Mouse (Mus musculus): Measurements from ENCODE around the gene Camkmt. TPM values are rescaled to one million over a fixed set of nuclear protein-coding genes. Genes with fewer than 3 reads are reported as not detected.

Gene Camkmt
- 2.9 TPM in 1 of 2 replicates, not detected in the other for total RNA-seq (2015; ENCODE audit: low replicate concordance)
- total RNA-seq (2017; ENCODE audit: low replicate concordance), result 5.0 and 6.2 TPM in 2 replicates

DNA sequence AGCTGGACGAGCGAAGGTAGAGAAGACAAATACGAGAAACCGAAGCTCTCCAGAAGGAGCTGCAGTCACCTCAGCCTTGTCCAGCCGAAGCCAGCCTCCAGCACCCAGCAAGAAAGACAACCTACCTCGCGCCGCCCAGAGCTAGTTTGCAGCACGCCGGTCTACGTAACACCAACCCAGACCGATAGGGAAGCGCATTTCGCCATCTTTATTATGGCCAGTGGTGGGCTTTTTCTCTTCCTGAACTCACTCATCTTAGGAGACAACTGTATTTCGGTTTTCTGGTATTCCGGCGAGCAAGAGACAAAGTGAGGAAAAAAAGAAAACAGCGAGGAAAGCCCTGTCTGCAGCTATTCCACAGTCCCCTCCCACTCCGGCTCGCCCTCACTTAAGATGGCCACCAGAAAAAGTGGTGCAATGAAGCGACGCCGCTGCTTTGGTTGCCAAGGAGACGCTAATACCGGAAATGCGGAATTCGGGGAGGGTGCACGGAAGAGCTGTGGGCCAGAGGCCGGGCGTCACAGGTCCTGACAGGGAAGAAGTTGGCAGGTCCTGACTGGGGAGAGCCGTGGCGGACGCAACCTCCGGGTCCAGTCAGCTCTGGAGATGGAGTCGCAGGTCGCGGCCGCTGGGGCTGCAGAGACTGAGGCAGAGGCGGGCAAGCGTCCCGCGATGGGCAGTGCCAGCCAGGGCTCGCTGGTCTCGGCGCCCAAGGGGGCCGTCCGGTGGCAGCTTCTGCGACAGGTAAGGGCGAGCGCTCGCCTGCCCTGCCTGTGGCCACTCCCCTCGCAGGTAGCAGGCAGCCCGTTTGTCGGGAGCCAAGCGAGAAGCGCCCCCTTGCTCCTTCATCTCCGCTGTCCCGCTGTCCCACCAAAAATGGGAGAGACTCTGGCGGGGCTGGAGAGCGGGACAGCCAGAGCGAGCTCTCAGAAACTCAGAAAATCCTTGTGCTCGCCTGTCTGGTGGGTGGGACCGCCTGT lies at the start of gene Camkmt, which contains the start of gene Prepl:
Gene Camkmt (plus strand): TSS at position 433 of the 980 bp plus-strand sequence.
Gene Prepl (minus strand): TSS at position 122 of the 980 bp plus-strand sequence.
- ATAC-seq (replicated peaks; ENCODE audit: low FRiP score, poor library complexity, severe bottlenecking), result peak; percentile 96

DNA sequence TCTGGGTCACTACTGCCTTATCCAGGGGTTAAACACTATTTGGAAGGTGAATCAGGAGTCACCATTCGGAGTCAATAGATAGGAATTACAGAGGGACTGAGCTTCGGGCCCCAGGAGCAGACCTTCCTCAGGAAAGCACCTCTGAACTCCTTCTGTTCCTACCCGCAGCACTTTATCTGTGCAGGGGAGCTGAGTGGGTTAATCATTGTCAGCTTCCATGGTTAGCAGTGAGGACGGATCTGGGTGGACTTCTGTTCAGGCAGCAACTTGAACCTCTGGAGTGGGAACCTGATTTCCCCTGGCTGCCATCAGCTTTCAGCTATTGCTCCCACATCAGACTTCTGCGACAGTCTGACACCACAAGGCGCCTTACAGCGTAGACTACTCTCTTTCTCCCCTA lies 49.4 kb upstream of the Camkmt start:
- no peak for ATAC-seq (replicated peaks; ENCODE audit: low FRiP score, poor library complexity, severe bottlenecking)

DNA sequence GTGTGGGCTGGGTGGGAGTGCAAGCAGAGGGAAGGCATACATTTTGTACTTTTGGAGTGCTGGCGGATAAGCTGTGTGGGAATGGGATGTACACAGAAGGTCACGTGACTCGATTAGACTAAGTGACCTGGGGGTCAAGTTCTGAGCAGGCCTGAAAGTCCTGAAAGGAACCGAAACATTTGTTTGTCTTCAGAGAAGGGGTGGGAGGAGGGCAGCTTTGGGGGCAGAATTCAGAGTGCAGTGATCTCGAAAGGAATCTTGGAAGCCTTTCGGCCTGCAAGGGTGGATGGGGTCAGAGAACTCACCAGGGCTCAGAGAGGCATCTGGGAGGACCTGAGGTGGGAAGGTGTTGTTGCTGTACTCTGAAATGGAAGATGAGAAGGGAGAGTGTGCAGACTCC lies 47.9 kb upstream of the Camkmt start:
- no peak for ATAC-seq (replicated peaks; ENCODE audit: low FRiP score, poor library complexity, severe bottlenecking)

DNA sequence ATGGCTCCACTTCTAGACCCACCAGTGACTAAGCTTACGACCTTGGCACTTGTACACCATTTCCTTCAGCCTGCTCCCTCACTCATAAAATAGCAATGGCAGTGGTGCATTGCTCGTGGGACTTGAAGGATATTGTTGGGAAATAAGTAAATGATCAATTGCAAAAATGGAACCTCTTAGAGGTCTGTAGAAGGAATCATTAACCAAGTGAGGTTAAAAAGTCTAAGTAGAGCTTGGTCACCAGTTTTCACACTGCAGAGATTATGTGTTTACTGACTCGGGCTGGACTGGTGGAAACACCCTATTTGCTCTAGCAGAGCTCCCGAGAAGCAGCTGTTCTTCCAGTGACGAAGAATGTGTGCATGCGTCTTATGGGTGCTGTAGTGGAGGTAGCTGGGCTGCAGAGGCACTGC lies 46.9 kb upstream of the Camkmt start:
- ATAC-seq (replicated peaks; ENCODE audit: low FRiP score, poor library complexity, severe bottlenecking), result no peak

DNA sequence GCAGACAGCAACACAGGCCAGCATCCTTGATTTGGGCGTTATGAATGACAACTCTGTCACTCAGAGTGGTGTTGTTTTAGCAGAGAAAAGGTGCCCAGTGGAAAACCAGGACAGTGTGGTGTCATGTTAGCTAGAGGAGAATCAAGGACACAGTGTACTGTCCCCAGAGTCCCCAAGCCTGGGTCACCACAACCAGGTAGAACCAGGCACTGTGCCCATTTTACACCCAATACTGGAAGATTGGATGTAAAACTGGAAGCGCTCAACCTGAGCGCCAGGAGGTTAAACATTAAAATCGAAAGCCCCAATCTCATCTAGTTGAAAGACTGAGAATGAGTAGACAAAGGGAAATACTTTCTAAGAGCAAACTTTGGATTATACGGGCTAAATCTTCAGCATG lies 45.9 kb upstream of the Camkmt start:
- ATAC-seq (replicated peaks; ENCODE audit: low FRiP score, poor library complexity, severe bottlenecking), result no peak

DNA sequence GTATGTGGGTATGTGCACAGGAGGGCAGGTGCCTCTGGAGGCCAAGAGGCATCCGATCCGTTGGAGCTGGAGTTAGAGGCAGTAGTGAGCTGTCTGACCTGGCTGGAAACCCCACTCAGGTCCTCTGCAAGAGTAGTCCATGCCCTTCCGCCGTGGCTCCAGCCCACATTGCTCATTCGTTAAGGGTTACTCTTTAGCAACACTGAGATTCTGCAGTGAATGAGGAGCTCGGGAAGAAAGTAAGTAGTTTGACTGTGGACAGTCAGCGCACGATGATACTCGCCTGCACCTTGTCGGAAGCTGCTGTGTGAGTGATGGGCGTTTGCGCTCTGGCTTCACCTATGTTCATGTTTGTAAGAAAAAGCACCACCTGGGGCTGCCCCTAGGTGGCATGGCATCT lies 45.2 kb upstream of the Camkmt start:
- no peak for ATAC-seq (replicated peaks; ENCODE audit: low FRiP score, poor library complexity, severe bottlenecking)

DNA sequence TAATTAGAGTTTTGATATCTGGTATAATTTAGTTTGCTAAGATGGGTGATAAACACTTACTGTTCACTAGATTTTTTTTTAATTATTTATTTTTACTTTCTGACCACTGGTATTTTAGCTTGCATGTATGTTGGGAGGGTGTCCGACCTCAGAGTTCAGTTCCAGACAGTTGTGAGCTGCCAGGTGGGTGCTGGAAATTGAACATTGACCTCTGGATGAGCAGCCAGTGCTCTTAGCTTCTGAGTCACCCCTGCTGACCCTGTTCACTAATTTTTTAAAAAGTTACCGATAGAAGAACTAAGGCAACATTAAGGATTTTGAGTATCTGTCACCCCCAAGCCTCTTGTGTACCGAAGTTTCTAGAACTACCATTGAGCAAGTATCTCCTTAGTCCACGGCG lies 42.0 kb upstream of the Camkmt start:
- ATAC-seq (replicated peaks; ENCODE audit: low FRiP score, poor library complexity, severe bottlenecking), result no peak

DNA sequence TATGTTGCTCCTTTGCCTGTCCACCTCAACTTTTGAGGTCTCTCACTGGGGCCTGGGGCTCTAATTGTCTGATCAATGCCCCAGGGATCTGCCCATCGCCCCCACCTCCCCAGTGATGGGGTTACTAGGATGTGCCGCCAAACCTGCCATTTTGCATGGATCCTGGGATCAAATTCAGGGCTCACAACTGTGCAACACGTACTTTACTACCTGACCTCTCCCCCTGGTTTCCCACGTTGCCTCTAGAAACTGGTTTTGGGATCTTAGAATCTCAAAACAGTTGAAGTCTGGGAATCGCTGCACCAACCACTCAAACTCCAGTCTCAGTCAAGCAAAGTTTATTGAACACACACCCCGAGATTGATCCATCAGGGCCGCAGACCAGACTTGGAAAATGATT lies 32.1 kb upstream of the Camkmt start:
- ATAC-seq (replicated peaks; ENCODE audit: low FRiP score, poor library complexity, severe bottlenecking), result no peak

DNA sequence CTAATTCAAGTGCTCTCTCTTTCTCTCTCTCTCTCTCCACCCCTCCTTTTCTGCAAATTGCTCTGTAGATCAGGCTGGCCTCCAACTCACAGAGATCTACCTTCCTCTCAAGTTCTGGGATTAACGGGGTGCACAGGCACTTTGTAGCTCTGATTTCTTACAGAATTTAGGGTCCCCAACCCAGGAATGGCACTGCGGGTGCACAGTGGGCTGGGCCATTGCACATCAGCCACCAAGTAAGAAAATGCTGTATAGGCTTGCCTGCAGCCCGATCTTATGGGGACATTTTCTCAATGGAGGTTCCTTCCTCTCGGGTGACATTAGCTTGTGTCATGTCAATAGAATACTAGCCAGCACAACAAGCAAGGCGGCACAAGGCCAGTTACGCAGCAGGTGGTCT lies 31.2 kb upstream of the Camkmt start:
- no peak for ATAC-seq (replicated peaks; ENCODE audit: low FRiP score, poor library complexity, severe bottlenecking)

DNA sequence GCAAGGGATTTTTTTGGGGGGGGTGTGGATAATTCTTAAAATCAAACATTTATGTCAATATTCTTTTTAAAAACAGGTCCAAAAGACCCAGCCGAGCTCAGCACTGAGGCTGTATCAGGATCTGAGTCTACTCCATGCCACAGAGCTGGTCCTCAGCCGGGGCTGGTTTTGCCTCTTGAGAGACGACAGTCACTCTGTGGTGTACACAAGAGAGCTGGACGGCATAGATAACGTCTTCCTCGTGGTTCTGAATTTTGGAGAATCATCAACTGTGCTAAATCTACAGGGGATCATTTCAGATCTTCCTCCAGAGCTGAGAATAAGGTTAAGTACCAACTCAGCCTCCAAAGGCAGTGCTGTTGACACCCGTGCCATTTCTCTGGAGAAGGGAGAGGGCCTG lies 26.8 kb upstream of the Camkmt start:
- no peak for ATAC-seq (replicated peaks; ENCODE audit: low FRiP score, poor library complexity, severe bottlenecking)

DNA sequence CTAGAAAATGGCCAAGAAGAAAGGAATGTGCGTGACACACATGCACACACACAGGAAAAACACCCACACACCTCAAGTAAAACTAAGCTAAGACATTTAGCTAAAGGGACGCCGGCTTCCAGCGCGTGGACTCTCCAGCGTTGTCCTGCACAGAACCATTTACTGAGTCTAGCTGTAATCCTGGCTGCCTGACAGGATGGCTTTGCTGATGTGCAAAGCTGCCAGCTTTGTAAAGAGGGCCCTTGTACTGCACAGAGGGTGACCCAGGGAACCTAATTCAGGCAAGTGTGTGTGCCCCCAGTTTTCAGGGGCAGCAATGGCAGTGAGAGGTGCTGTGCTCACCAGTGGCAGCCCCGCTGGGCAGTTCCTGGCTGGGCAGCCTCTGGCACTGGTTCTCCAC lies 23.0 kb upstream of the Camkmt start:
- no peak for ATAC-seq (replicated peaks; ENCODE audit: low FRiP score, poor library complexity, severe bottlenecking)

DNA sequence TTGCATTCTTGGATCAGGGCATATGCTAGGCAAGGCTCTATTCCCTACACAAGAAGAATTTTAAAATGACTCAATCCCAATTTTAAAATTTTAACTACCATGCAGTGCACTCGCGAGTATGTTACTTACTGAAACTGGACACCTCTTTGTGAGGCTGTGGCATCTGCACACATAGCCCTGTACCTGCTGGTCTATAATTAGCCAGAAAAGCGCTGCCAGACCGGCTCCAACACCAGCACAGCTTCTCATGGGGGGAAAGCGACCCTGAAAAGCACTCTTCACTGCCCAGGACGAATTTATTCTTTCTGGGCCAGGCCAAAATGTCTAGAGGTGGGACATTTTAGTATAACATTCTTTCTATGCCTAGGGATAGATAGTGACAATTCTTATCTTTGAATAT lies 19.7 kb upstream of the Camkmt start:
- ATAC-seq (replicated peaks; ENCODE audit: low FRiP score, poor library complexity, severe bottlenecking), result no peak

DNA sequence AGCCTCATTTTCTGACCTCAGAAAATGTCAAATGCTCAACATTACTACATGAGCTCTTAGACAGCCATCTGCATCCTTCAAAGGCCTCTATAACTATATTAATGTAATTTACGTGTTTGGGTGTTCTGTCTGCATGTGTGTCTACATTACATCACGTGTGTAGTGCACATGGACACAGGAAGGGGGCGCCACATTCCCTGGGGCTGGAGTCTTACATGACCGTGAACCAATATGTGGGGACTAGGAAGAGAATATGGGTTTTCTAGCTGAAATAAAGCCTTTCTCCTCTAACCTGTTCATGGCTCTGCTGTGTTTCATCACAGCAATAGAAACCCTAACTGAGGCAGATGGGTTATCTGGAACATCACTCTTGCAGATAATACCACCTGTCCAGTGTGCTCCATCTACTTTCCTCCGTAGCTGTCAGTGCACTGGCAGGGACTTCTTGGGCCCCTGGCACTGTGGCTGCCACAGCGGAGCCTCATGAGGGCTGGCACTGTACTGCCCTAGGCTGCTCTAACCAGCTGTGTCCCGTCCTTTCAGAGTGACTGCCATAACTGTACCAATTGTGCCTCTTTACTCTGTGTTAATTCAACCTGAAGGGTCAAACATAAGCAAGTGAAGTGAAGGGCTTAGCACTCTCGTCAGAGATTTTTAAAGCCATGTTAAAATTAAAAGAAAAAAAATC lies 19.1 kb upstream of the Camkmt start:
- ATAC-seq (replicated peaks; ENCODE audit: low FRiP score, poor library complexity, severe bottlenecking), result no peak

DNA sequence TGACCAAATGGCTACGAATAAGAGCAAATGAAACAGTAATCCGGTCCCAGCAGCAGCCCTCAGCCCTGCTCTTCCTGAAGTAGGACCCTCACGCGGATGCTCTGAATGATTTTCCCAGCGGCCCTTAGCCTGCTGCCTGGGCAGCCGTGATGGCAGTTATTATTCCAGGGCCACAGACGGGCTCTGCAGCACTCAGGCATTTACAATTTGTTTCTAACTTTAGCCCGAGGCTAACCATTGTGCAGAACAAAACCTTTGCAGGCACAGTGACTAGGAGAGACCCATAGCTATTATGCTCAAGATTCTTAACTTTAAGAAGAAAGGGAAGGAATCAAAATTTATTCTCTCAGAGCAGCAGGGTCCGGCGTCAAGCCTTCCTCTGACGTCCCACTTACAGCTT lies 18.0 kb upstream of the Camkmt start:
- no peak for ATAC-seq (replicated peaks; ENCODE audit: low FRiP score, poor library complexity, severe bottlenecking)

DNA sequence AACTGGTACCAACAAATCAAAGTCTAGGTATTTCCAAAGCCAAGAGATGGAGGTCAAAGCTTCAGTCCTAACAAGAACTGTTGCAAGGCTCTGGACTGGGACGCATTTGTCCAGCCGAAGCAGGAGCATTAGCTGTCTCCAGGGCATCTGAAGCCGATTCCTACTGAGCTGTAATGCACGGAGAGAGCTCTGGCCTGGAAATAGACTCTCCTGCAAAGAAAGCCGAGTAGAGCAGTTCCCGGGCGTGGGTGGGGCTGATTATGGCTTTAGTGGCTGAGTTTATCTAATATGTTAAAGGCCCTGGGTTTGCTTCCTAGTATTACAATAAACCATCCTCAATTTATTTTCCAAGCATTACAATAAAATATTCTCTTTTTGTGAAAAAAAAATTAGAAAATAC lies 17.1 kb upstream of the Camkmt start:
- no peak for ATAC-seq (replicated peaks; ENCODE audit: low FRiP score, poor library complexity, severe bottlenecking)

DNA sequence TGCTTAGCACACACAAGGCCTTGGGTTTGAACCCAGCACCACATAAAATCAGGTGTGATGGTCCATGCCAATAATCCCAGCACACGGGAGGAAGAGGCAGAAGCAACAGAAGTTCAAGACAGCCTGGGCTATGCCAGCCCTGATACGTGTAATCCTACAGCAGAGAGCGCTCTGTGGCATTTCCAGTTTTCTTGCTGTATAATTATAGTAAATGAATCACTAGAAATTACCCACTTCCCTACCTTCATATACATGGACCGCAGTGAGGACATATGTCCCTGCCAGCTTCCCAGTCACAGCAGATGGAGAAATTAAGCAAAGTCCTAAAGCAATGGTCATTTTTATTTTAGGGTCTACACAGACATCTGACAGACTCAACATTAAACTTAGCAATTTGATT lies 16.3 kb upstream of the Camkmt start:
- ATAC-seq (replicated peaks; ENCODE audit: low FRiP score, poor library complexity, severe bottlenecking), result no peak

DNA sequence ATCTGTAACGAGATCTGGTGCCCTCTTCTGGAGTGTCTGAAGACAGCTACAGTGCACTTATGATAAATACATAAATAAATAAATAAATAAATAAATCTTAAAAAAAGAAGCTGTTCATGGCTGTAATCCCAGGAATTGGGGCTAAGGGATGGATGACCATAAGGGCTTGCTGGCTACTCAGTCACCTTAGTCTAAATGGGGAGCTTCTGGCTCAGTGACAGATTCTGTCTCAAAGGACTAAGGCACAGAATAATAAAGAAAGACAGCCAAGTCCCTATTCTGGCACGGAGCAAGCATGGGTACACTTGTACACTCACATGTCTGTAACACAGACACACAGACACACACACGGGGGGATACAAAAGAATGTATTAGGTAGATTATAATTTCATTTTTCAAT lies 11.1 kb upstream of the Camkmt start:
- no peak for ATAC-seq (replicated peaks; ENCODE audit: low FRiP score, poor library complexity, severe bottlenecking)

DNA sequence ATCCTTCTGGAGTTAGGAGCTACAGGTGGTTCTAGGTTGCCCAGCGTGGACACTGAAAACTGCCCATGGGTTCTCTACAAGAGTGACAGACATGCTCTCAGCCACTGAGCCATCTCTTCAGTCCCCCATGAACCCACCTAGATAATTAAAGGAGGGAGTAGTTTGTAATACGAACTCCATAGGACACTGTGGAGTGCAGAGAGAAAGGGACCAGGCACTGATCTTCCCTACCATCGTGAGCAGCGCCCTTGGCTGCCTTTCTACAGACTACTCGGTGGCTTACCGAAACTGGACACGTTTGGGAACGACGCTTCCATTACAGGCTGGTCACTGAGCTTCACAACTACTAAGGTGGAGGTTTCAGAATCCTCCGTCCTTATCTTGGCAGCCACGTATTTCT lies 9.6 kb upstream of the Camkmt start:
- no peak for ATAC-seq (replicated peaks; ENCODE audit: low FRiP score, poor library complexity, severe bottlenecking)

DNA sequence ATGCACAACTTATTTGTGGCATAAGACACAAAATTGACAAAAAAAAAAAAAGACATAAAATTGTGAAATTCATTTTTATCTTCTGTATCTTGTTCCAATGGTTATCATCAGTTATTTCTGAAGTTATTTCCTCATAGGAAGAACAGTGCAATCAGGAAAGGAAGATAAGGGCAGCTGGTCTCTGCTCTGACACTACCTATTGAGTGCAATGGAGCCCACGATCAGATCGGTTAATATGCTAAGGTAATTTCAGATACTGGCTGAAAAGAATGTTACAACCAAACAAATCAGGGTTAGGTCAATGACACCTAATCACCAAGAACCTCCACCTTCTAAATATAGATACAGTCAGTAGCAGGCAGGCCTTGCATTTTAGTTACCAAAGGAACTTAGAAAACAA lies 5.0 kb upstream of the Camkmt start:
- no peak for ATAC-seq (replicated peaks; ENCODE audit: low FRiP score, poor library complexity, severe bottlenecking)

DNA sequence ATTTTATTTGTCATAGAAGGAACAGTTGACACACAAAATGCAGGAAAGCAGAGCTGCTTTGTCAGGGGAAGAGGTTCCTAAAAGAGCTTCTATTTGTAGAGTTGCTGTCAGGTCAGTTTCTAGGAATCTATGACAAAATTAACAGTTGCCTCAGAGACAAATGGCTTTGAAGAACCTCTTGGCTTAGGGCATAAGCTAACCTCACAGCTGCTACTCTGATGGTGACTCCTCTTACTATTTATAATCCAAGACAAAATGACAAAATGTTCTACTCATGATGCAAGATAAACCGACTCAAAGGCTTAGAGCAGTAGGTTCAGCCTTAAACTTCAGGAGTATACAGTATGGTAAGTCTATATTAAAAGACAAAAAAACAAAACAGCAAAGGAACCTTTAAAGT lies 3.9 kb upstream of the Camkmt start:
- no peak for ATAC-seq (replicated peaks; ENCODE audit: low FRiP score, poor library complexity, severe bottlenecking)

DNA sequence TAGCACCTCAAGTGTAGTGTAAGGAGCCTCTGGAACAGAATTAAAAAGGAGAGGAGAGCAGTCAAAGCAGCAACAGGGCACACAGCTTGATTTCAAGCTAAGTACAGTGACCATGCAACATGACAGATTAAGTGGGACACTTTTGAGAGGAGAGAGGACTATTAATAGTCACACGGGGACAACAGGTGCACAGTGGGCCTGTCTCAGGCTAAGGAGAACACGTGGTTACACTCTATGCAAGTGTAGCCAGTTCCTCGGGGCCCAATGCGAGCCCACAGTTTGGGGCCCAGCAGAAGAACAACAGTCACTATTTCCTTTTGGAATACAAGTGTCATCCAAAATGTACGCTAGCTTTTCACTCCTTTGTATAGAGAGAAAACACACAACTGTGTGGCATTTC lies 2.8 kb upstream of the Camkmt start:
- no peak for ATAC-seq (replicated peaks; ENCODE audit: low FRiP score, poor library complexity, severe bottlenecking)
